Mouse (Mus musculus): ENCODE measurements around the gene Rrp15.

- TF ChIP-seq CTCF (IDR thresholded peaks at IDR 0.05; ENCODE audit: borderline replicate concordance, insufficient read depth, low read length) (no peak), POLR2A (IDR thresholded peaks at IDR 0.05; ENCODE audit: low read depth, low read length) (peak; percentile 61)
Measured at GRCm38 (mm10) chr1:186705203-186705914, 43.8 kb downstream of the Rrp15 start.
